Mouse (Mus musculus) hindbrain, embryonic 14.5 days (tissue): ENCODE results near the gene BC048671. TPM values are rescaled to one million over a fixed set of nuclear protein-coding genes. Genes with fewer than 3 reads are reported as not detected.

ENCODE experiments used
- ATAC-seq: fragments of 200-750 bp; cut with Nextera tagmentation; 2 replicates; pipeline ENCODE4 v1.8.0; 2017; ENCODE audit warnings: moderate number of reproducible peaks, mild to moderate bottlenecking, moderate TSS enrichment, moderate library complexity; ENCODE audit not compliant: low FRiP score
- DNase-seq: peaks from one replicate; pipeline ENCODE4 v3.0.0-alpha.2; 2015; ENCODE audit warnings: low spot score
- H3K27ac ChIP-seq: fragments of 300-500 bp; sonication (generic); 2 replicates; pipeline ENCODE4 v1.5.1; 2014; ENCODE audit warnings: mild to moderate bottlenecking, moderate library complexity
- H3K27me3 ChIP-seq: fragments of 300-500 bp; sonication (generic); 2 replicates; pipeline ENCODE4 v1.6.1; 2014; ENCODE audit warnings: mild to moderate bottlenecking, low read length, mixed read lengths; ENCODE audit not compliant: control insufficient read depth, insufficient read depth
- H3K36me3 ChIP-seq: fragments of 300-500 bp; sonication (generic); replicated peaks from 2 replicates; pipeline ENCODE4 v1.6.1; 2014; ENCODE audit not compliant: control insufficient read depth, insufficient read depth
- H3K4me1 ChIP-seq: fragments of 300-500 bp; sonication (generic); replicated peaks from 2 replicates; pipeline ENCODE4 v1.6.1; 2014; ENCODE audit warnings: antibody characterized with exemption, low read length, mixed read lengths; ENCODE audit not compliant: control insufficient read depth, insufficient read depth
- H3K4me2 ChIP-seq: fragments of 300-500 bp; sonication (generic); replicated peaks from 2 replicates; pipeline ENCODE4 v1.6.1; 2014; ENCODE audit warnings: mild to moderate bottlenecking, moderate library complexity
- H3K4me3 ChIP-seq: fragments of 300-500 bp; sonication (generic); replicated peaks from 2 replicates; pipeline ENCODE4 v1.5.1; 2014; ENCODE audit warnings: mild to moderate bottlenecking, low read length
- H3K9ac ChIP-seq: fragments of 300-500 bp; sonication (generic); 2 replicates; pipeline ENCODE4 v1.6.1; 2014
- H3K9me3 ChIP-seq: fragments of 300-500 bp; sonication (generic); 2 replicates; pipeline ENCODE4 v1.6.1; 2016; ENCODE audit warnings: low read length; ENCODE audit not compliant: control insufficient read depth
- WGBS: fragments of 180-500 bp; shearing (Covaris S2); extraction: QIAGEN DNeasy Blood & Tissue Kit; methylation state at CpG from one replicate; pipeline ENCODE4 v1.1.7; 2014; 5-methylcytosine and 5-hydroxymethylcytosine counted together
- polyA plus RNA-seq: library from polyadenylated mRNA; unstranded; fragments of >200 nt; fragmentation: Nextera tagmentation; extraction: Ambion mirVana; gene quantifications from 2 replicates; pipeline ENCODE4 v1.2.1, GENCODE M21; 2014

Gene BC048671
- polyA plus RNA-seq: not detected in 2 replicates

DNA sequence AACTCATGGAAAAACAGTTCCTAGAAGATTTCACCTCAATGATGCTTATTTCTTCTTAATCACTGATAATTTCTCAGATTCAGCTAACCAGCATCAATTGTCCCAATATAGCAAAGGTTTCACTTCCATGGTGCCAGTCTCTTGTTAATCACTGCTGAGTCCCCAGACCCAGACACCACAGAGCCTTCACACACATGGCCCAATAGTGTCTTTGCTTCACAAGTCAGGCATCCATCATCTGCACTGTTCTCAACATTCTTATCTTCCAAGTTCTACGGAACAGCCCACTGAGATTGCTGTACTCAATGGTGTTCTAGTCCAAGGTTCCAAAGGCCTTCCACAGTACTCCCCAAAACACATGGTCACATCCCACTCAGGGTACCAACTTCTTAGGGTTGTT is at the start of gene BC048671:
TSS of gene BC048671 (plus strand) at position 301 of the 400 bp plus-strand sequence.
- H3K27me3 ChIP-seq: no peaks in the 10 kb centered on the region
- H3K9me3 ChIP-seq: no peaks in the 10 kb centered on the region
- H3K36me3 ChIP-seq: no peaks in the 10 kb centered on the region
- no peak within 1 kb of the TSS for H3K9ac ChIP-seq
- WGBS: 97% methylated on average over 1 of the region's 1 CpGs
- no peak for DNase-seq
- H3K4me1 ChIP-seq: no peaks in the 10 kb centered on the region
- no peak within 1 kb of the TSS for H3K4me3 ChIP-seq
- no peak for ATAC-seq
- H3K27ac ChIP-seq: no peak within 1 kb of the TSS
- no peak within 1 kb of the TSS for H3K4me2 ChIP-seq

DNA sequence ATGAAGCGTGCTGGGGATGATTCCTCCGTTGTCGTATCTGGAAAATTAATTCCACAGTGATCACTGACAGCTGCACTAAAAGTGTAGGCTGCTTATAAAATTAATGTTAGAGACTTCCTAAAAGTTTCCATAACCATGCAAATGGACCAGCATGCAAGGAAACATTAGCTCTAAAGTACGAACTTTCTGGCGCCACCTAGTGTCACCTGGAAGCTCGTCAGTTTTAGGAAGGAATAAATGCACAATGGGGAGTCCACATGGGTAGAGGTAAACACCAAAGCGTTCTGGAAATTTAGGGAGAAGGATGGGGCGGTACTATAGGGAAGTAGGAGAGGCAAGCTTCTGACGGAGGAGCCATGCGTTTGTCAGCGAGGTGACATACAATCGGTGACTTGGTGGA is 12.8 kb upstream of the BC048671 start:
- Histone ChIP-seq H3K27ac (no peak overlapping the region), H3K9ac (no peak overlapping the region), H3K9me3 (no peaks in the 10 kb centered on the region), H3K4me2 (no peak overlapping the region), H3K4me1 (no peaks in the 10 kb centered on the region), H3K27me3 (no peaks in the 10 kb centered on the region), H3K36me3 (no peaks in the 10 kb centered on the region), H3K4me3 (no peak overlapping the region)
- 57% methylated on average over 12 of the region's 12 CpGs for WGBS
- ATAC-seq (no peak), DNase-seq (peak; percentile 34)

DNA sequence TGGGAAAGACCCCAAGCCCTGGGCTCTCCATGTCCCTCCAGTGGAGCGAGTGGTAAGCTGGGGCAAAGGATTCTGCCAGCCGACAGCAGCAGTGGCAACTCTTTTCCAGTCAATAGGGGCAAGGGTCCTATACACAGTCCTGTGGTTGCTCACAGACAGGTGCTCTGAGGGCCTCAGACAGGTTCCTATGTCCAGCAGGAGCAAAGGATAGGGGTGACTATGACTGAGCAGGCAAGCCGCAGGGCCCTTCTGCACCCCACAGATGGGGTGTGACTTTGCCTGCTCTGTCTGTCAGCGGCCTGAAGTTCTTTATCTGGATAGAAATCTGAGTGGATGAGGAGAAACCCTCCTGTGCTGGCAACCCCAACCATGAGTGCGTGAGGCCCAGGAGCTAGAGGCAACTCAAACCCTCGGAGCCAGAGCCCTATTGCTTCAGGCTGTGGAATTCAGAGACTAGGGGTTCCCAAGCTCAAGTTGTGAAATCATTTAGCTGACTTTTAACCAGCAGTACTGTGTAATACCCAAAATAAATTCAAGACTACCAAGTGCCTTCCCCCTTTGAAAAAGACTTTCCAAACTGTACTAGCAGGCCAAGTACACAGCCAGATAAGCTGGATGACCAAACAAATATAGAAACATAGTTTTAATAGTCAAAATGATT is 5.4 kb downstream of the BC048671 start:
- DNase-seq (no peak), ATAC-seq (no peak)
- Histone ChIP-seq H3K9ac (no peak overlapping the region), H3K36me3 (no peaks in the 10 kb centered on the region), H3K4me3 (no peak overlapping the region), H3K4me2 (no peak overlapping the region), H3K4me1 (no peaks in the 10 kb centered on the region), H3K9me3 (peaks cover 11% of the 10 kb centered on the region; the same call in 1 of the 2 replicates), H3K27ac (no peak overlapping the region), H3K27me3 (no peaks in the 10 kb centered on the region)
- WGBS: 86% methylated on average over 6 of the region's 6 CpGs

DNA sequence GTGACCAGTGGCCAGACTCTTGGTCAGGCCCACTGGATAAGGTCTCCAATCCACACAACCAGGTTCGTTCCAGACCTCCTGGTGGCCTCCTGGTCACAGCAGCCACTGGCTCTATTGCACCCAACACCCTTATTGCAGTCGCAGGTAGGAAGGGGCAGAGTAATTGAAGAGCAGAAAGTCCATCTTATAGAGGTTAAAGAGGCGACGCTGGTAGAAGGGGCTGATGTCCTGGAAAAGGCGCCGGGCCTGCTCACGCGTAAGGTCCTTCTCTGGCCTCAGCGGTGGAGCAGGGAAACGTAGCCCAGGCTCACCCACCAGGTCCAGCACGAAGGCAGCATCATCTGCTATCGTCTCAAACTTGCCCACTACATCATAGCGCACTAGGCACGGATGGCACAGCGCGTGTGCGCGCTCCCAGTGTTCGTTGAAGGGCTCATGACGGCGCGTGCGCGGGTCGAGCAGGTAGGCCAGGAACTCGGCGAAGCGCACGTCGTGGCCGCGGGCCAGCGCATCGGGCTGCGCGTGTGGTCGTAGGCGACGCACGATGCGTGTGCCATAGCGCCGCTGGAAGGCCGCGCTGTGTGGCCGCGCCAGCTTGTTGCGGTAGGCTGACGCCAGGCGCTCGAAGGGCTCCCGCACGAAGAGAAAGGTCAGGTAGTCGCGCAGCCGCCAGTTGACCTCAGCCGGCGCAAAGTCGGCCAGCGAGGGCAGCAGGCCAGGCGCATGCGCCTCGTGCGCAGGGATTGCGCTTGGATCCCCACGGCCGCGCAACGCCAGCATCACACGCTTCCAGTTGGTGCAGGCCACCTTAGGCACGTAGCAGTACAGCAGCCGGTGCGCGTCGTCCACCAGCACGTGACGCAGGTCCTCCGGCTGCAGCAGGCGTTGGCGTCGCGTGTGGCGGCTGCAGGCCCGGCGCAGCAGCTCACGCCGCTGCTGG is 8.1 kb downstream of the BC048671 start:
- Histone ChIP-seq H3K9ac (no peak overlapping the region), H3K4me1 (no peaks in the 10 kb centered on the region), H3K9me3 (peaks cover 11% of the 10 kb centered on the region; the same call in 1 of the 2 replicates), H3K4me2 (no peak overlapping the region), H3K36me3 (no peaks in the 10 kb centered on the region), H3K27ac (no peak overlapping the region), H3K27me3 (no peaks in the 10 kb centered on the region), H3K4me3 (no peak overlapping the region)
- DNase-seq: no peak
- 86% methylated on average over 87 of the region's 87 CpGs for WGBS
- ATAC-seq: no peak

DNA sequence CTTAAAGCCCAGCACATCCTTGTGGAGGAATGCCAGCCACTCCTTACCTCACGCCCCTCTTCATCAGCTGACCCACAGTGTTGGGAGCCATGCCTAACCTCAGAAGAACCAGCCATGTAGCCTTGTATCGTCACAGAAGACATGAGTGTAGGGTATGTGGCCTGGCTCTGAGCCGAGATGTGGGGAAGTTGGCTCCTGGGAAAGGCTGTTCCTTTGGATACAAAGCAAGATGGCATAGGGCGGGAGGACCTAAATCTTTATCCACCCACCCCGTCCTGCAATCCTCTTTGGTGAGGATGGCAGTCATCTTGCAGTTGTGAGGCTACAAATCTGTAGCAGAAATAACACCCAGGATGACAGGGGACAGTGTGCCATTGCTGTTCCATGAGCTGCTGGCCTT is 14.9 kb downstream of the BC048671 start:
- 91% methylated on average over 5 of the region's 5 CpGs for WGBS

GRCm38 (mm10) chr6:90317510-90318258 is 16.7 kb downstream of the BC048671 start:
- Histone ChIP-seq H3K27me3 (no peaks in the 10 kb centered on the region), H3K4me2 (no peak overlapping the region), H3K36me3 (no peaks in the 10 kb centered on the region), H3K9ac (no peak overlapping the region), H3K4me3 (no peak overlapping the region), H3K27ac (no peak overlapping the region), H3K4me1 (no peaks in the 10 kb centered on the region), H3K9me3 (no peaks in the 10 kb centered on the region)
- no peak for DNase-seq
- no peak for ATAC-seq
- WGBS: 60% methylated on average over 2 of the region's 2 CpGs

More for the DNA sequence above, 14.9 kb downstream of the BC048671 start:
- H3K4me1 ChIP-seq: no peaks in the 10 kb centered on the region
- no peak overlapping the region for H3K9ac ChIP-seq
- no peak overlapping the region for H3K4me3 ChIP-seq
- DNase-seq (no peak), ATAC-seq (no peak)
- no peak overlapping the region for H3K4me2 ChIP-seq
- no peaks in the 10 kb centered on the region for H3K9me3 ChIP-seq
- H3K27me3 ChIP-seq: no peaks in the 10 kb centered on the region
- no peak overlapping the region for H3K27ac ChIP-seq
- H3K36me3 ChIP-seq: no peaks in the 10 kb centered on the region

- Histone ChIP-seq H3K9me3 (no peaks in the 10 kb centered on the region), H3K4me3 (no peak overlapping the region), H3K9ac (no peak overlapping the region), H3K27me3 (no peaks in the 10 kb centered on the region), H3K4me2 (no peak overlapping the region), H3K36me3 (no peaks in the 10 kb centered on the region), H3K4me1 (no peaks in the 10 kb centered on the region), H3K27ac (no peak overlapping the region)
- 91% methylated on average over 2 of the region's 2 CpGs for WGBS
- ATAC-seq (no peak), DNase-seq (no peak)
Observed at GRCm38 (mm10) chr6:90319019-90319418, 18.0 kb downstream of the BC048671 start.

GRCm38 (mm10) chr6:90319475-90320191 is 18.6 kb downstream of the BC048671 start:
- 80% methylated on average over 7 of the region's 7 CpGs for WGBS
- no peak overlapping the region for H3K4me3 ChIP-seq
- H3K27me3 ChIP-seq: no peaks in the 10 kb centered on the region
- no peaks in the 10 kb centered on the region for H3K36me3 ChIP-seq
- 0 out of 2 replicates have a peak, but pooled peaks cover under 1% of the 10 kb centered on the region for H3K4me1 ChIP-seq
- H3K9me3 ChIP-seq: no peaks in the 10 kb centered on the region
- no peak overlapping the region for H3K9ac ChIP-seq
- H3K4me2 ChIP-seq: no peak overlapping the region
- DNase-seq: no peak
- no peak for ATAC-seq
- no peak overlapping the region for H3K27ac ChIP-seq
